Mouse (Mus musculus): ENCODE data around the gene B230219D22Rik.

DNA sequence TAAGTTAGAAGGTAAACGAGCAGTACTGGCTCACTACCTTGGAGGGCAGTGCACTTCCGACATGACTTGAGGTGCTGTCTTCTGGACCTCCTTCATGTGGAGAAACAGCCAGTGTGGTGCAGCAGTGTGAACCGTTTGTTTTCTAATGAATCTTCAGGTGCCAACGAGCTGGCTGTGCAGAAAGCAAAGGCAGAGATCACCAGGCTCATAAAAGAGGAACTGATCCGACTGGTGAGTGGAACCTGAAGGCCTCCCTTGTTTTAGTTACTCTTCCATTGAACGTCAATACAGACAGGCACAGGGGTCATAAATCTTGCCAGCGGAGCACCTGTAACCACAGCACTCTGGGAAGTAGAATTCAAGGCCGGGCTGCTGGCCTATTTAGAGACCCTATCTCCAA lies 15.6 kb upstream of the B230219D22Rik start:
- no peak for TF ChIP-seq CTCF (IDR thresholded peaks at IDR 0.05; ENCODE audit: borderline replicate concordance, insufficient read depth, low read depth, low read length)
- TF ChIP-seq POLR2A (IDR thresholded peaks at IDR 0.05; ENCODE audit: borderline replicate concordance, insufficient read depth, low read length): no peak

All from cerebellum, adult 2 months (tissue).